Comparison of ENCODE assay signal across 8 mouse cellular contexts in the genomic region with DNA sequence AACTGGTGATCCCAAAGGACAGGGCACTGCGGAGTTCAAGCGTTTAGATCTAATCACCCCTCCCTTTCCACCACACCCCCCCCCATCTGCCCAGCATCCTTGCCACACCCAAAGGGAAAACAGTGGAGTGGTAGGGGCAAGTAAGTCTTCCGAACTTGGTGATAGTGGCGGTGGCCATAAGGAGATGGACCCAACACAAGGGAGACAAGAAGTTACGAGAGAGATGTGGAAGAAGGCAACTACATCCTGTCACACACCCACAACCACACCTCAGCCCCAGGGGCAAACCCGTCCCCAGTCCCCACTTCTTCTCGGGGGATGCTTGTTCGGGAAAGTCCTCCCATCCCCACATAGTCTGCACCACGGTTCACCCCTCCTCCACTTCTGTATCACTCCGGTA. TPM values are rescaled to one million over a fixed set of nuclear protein-coding genes. Genes with fewer than 3 reads are reported as not detected.
DNase-seq lines count a peak whose midpoint lies in the region; ATAC-seq lines count a peak whose summit lies in the region.

No protein-coding gene starts in this region.

- H3K36me3 ChIP-seq in heart, embryonic 12.5 days = no peaks in the 10 kb centered on the region
- no peaks in the 10 kb centered on the region for H3K36me3 ChIP-seq in embryonic facial prominence, embryonic 10.5 days (replicated peaks)
- no peaks in the 10 kb centered on the region for H3K36me3 ChIP-seq in intestine, embryonic 15.5 days
- H3K36me3 ChIP-seq in midbrain, embryonic 15.5 days (replicated peaks) = no peaks in the 10 kb centered on the region

- DNase-seq in heart, postnatal 14 days = no peak
- DNase-seq in embryonic facial prominence, embryonic 10.5 days (ENCODE audit: low spot score) = no peak
- DNase-seq in spleen, adult 12 weeks (ENCODE audit: low spot score) = no peak
- no peak for DNase-seq in adrenal gland, postnatal 36 days

- no peak overlapping the region for H3K27ac ChIP-seq in heart, embryonic 12.5 days (ENCODE audit: poor library complexity, severe bottlenecking)
- H3K27ac ChIP-seq in embryonic facial prominence, embryonic 10.5 days (replicated peaks) = peak overlapping the region; percentile 82; the same call in 1 of the 2 replicates
- H3K27ac ChIP-seq in intestine, embryonic 15.5 days = no peak overlapping the region
- H3K27ac ChIP-seq in midbrain, embryonic 15.5 days = no peak overlapping the region

- no peaks in the 10 kb centered on the region for H3K9me3 ChIP-seq in heart, embryonic 12.5 days (replicated peaks)
- H3K9me3 ChIP-seq in embryonic facial prominence, embryonic 10.5 days = no peaks in the 10 kb centered on the region
- no peaks in the 10 kb centered on the region for H3K9me3 ChIP-seq in intestine, embryonic 15.5 days
- H3K9me3 ChIP-seq in midbrain, embryonic 15.5 days = no peaks in the 10 kb centered on the region

- H3K4me3 ChIP-seq in heart, embryonic 12.5 days = peak overlapping the region; percentile 84
- peak overlapping the region; percentile 90 for H3K4me3 ChIP-seq in embryonic facial prominence, embryonic 10.5 days
- H3K4me3 ChIP-seq in intestine, embryonic 15.5 days (replicated peaks) = peak overlapping the region; percentile 82
- peak overlapping the region; percentile 68 for H3K4me3 ChIP-seq in midbrain, embryonic 15.5 days

- no peaks in the 10 kb centered on the region for H3K27me3 ChIP-seq in heart, embryonic 12.5 days (replicated peaks)
- H3K27me3 ChIP-seq in embryonic facial prominence, embryonic 10.5 days (replicated peaks; ENCODE audit: low read depth, poor library complexity, severe bottlenecking) = 0 out of 2 replicates have a peak, but pooled peaks cover 4% of the 10 kb centered on the region
- H3K27me3 ChIP-seq in intestine, embryonic 15.5 days (replicated peaks) = no peaks in the 10 kb centered on the region
- H3K27me3 ChIP-seq in midbrain, embryonic 15.5 days (replicated peaks) = 0 out of 2 replicates have a peak, but pooled peaks cover 5% of the 10 kb centered on the region

- H3K4me2 ChIP-seq in heart, embryonic 12.5 days = peak overlapping the region; percentile 87
- peak overlapping the region; percentile 93 for H3K4me2 ChIP-seq in intestine, embryonic 15.5 days (replicated peaks)
- peak overlapping the region; percentile 86 for H3K4me2 ChIP-seq in midbrain, embryonic 15.5 days

- H3K9ac ChIP-seq in heart, embryonic 12.5 days = peak overlapping the region; percentile 76
- H3K9ac ChIP-seq in intestine, embryonic 15.5 days = peak overlapping the region; percentile 69
- no peak overlapping the region for H3K9ac ChIP-seq in midbrain, embryonic 15.5 days

- peaks cover 28% of the 10 kb centered on the region for H3K4me1 ChIP-seq in heart, embryonic 12.5 days (replicated peaks)
- peaks cover 44% of the 10 kb centered on the region for H3K4me1 ChIP-seq in embryonic facial prominence, embryonic 10.5 days
- peaks cover 23% of the 10 kb centered on the region for H3K4me1 ChIP-seq in intestine, embryonic 15.5 days (replicated peaks)
- peaks cover 24% of the 10 kb centered on the region; the same call in 1 of the 2 replicates for H3K4me1 ChIP-seq in midbrain, embryonic 15.5 days

- ATAC-seq in heart, embryonic 12.5 days (ENCODE audit: insufficient number of reproducible peaks, low FRiP score) = no peak
- ATAC-seq in intestine, embryonic 15.5 days = no peak; the same call in 1 of the 2 replicates
- no peak; the same call in 1 of the 2 replicates for ATAC-seq in midbrain, embryonic 15.5 days (replicated peaks)
- ATAC-seq in inflammation-experienced regulatory T-cells, adult 6 months = no peak

- intact Hi-C loops in heart, postnatal 14 days (cut with DNase I) = loop anchor here (5.0 kb wide), 1 partner anchor 127 kb away; a partner anchor contains a TSS

- 7% methylated on average over 10 of the region's 10 CpGs for WGBS in heart, embryonic 12.5 days
- 9% methylated on average over 10 of the region's 10 CpGs for WGBS in embryonic facial prominence, embryonic 10.5 days
- 6% methylated on average over 10 of the region's 10 CpGs for WGBS in intestine, embryonic 15.5 days
- WGBS in midbrain, embryonic 15.5 days = 13% methylated on average over 10 of the region's 10 CpGs

RNA-seq across cellular contexts. Expression of a gene that starts 0.9 kb away (rescaled TPM):
- polyA plus RNA-seq in heart, embryonic 12.5 days (2016; fragmentation: Nextera tagmentation; extraction: Ambion mirVana) = 31.6 and 32.9 TPM in 2 replicates
- 1 to 10 TPM; 6.1 to 7.5 TPM for total RNA-seq in heart, postnatal 14 days (2021)
- polyA plus RNA-seq in embryonic facial prominence, embryonic 10.5 days (2016; fragmentation: Nextera tagmentation; extraction: Ambion mirVana) = 23.3 and 23.5 TPM in 2 replicates
- 50.1 and 59.3 TPM in 2 replicates for polyA plus RNA-seq in intestine, embryonic 15.5 days (2015; fragmentation: Nextera tagmentation; extraction: Ambion mirVana)
- 12.4 and 13.9 TPM in 2 replicates for polyA plus RNA-seq in midbrain, embryonic 15.5 days (2015; fragmentation: Nextera tagmentation; extraction: Ambion mirVana)
- polyA plus RNA-seq in inflammation-experienced regulatory T-cells, adult 6 months (2017; shearing (Covaris generic)) = under 1 TPM in 1 of 3 experiments, not detected in 2; 0.53 TPM
- total RNA-seq in adrenal gland, postnatal 36 days (2021) = 10 to 100 TPM; 18.6 to 21.4 TPM

RNA-seq across cellular contexts. Expression of a gene that starts 51.2 kb away (rescaled TPM):
- 2.7 and 3.2 TPM in 2 replicates for polyA plus RNA-seq in heart, embryonic 12.5 days (2016; fragmentation: Nextera tagmentation; extraction: Ambion mirVana)
- under 1 TPM; 0.96 to 1.00 TPM for total RNA-seq in heart, postnatal 14 days (2021)
- 9.5 and 16.5 TPM in 2 replicates for polyA plus RNA-seq in embryonic facial prominence, embryonic 10.5 days (2016; fragmentation: Nextera tagmentation; extraction: Ambion mirVana)
- 5.8 and 7.7 TPM in 2 replicates for polyA plus RNA-seq in intestine, embryonic 15.5 days (2015; fragmentation: Nextera tagmentation; extraction: Ambion mirVana)
- 25.4 and 27.7 TPM in 2 replicates for polyA plus RNA-seq in midbrain, embryonic 15.5 days (2015; fragmentation: Nextera tagmentation; extraction: Ambion mirVana)
- not detected for polyA plus RNA-seq in inflammation-experienced regulatory T-cells, adult 6 months (2017; shearing (Covaris generic))
- total RNA-seq in adrenal gland, postnatal 36 days (2021) = 10 to 100 TPM in 1 of 2 experiments, 1 to 10 TPM in 1; 3.3 to 14.8 TPM
